Mouse (Mus musculus) heart, adult 2 months (tissue): ENCODE results near the gene Pipox.

Source experiments
- CTCF ChIP-seq: fragments of 200-600 bp; IDR thresholded peaks from 2 replicates; pipeline ENCODE4 v1.8.1; 2022; ENCODE audit warnings: antibody characterized with exemption, mild to moderate bottlenecking, moderate library complexity
- EP300 ChIP-seq: fragments of 200-500 bp; IDR thresholded peaks from 2 replicates; pipeline ENCODE4 v1.6.1; 2011; ENCODE audit warnings: low read depth, low read length, control low read depth; ENCODE audit not compliant: insufficient read depth

- no peak for TF ChIP-seq CTCF
- no peak for TF ChIP-seq EP300
Measured at GRCm38 (mm10) chr11:77830875-77831274, 63.0 kb downstream of the Pipox start.
